Mouse (Mus musculus): ENCODE measurements around the gene Fnd3c2. TPM values are rescaled to one million over a fixed set of nuclear protein-coding genes. Genes with fewer than 3 reads are reported as not detected.
A peak's percentile ranks its signal among the peaks of the same experiment; 100 is the strongest.
"Not testable (repeated sequence)": the region's sequence is repeated elsewhere in the genome, so short reads cannot be mapped to it uniquely, and the experiment has no call there.

The Fnd3c2 gene
- not detected in 2 replicates for polyA plus RNA-seq (2012; rRNA removed)

GRCm38 (mm10) chrX:106255276-106255675, at the start of gene Fnd3c2:
TSS of gene Fnd3c2 (minus strand) at chrX:106255376.
- Histone ChIP-seq H3K27me3 (replicated peaks; ENCODE audit: control insufficient read depth, insufficient read depth, low read length) (no peaks in the 10 kb centered on the region), H3K36me3 (ENCODE audit: control insufficient read depth, insufficient read depth, low read length) (no peaks in the 10 kb centered on the region), H3K4me3 (ENCODE audit: insufficient read depth, low read depth, low read length) (no peak within 1 kb of the TSS), H3K4me1 (ENCODE audit: control insufficient read depth, insufficient read depth, low read length) (no peaks in the 10 kb centered on the region), H3K27ac (ENCODE audit: insufficient read depth, low read depth, low read length) (no peak within 1 kb of the TSS)
- TF ChIP-seq POLR2A (IDR thresholded peaks at IDR 0.05; ENCODE audit: low read depth, low read length), result no peak
- no peak for TF ChIP-seq CTCF (conservative IDR thresholded peaks at IDR 0.05; ENCODE audit: insufficient read depth, insufficient read length, low read depth, low read length)
- no peak for DNase-seq
- 74% methylated on average over 4 of the region's 4 CpGs for WGBS

GRCm38 (mm10) chrX:106284441-106284840, 29.3 kb upstream of the Fnd3c2 start:
- H3K4me3 ChIP-seq (ENCODE audit: insufficient read depth, low read depth, low read length), result no peak overlapping the region
- TF ChIP-seq CTCF (conservative IDR thresholded peaks at IDR 0.05; ENCODE audit: insufficient read depth, insufficient read length, low read depth, low read length) (no peak), POLR2A (IDR thresholded peaks at IDR 0.05; ENCODE audit: low read depth, low read length) (no peak)
- H3K4me1 ChIP-seq (ENCODE audit: control insufficient read depth, insufficient read depth, low read length), result no peaks in the 10 kb centered on the region
- no peak overlapping the region for H3K27ac ChIP-seq (ENCODE audit: insufficient read depth, low read depth, low read length)
- DNase-seq, result no peak
- H3K36me3 ChIP-seq (ENCODE audit: control insufficient read depth, insufficient read depth, low read length), result no peaks in the 10 kb centered on the region
- no peaks in the 10 kb centered on the region for H3K27me3 ChIP-seq (replicated peaks; ENCODE audit: control insufficient read depth, insufficient read depth, low read length)
- 90% methylated on average over 2 of the region's 2 CpGs for WGBS

GRCm38 (mm10) chrX:106221058-106221457, 34.1 kb downstream of the Fnd3c2 start, which contains the start of gene Taf9b:
TSS of gene Taf9b (minus strand) at chrX:106221158.
- 95% methylated on average over 18 of the region's 25 CpGs for WGBS
- Histone ChIP-seq H3K4me3 (ENCODE audit: insufficient read depth, low read depth, low read length) (no peak within 1 kb of the TSS; the same call in 1 of the 2 replicates), H3K4me1 (ENCODE audit: control insufficient read depth, insufficient read depth, low read length) (no peaks in the 10 kb centered on the region; the same call in 1 of the 2 replicates), H3K36me3 (ENCODE audit: control insufficient read depth, insufficient read depth, low read length) (no peaks in the 10 kb centered on the region), H3K27me3 (replicated peaks; ENCODE audit: control insufficient read depth, insufficient read depth, low read length) (no peaks in the 10 kb centered on the region), H3K27ac (ENCODE audit: insufficient read depth, low read depth, low read length) (no peak within 1 kb of the TSS)
- no peak for DNase-seq
- no peak for TF ChIP-seq POLR2A (IDR thresholded peaks at IDR 0.05; ENCODE audit: low read depth, low read length)
- no peak for TF ChIP-seq CTCF (conservative IDR thresholded peaks at IDR 0.05; ENCODE audit: insufficient read depth, insufficient read length, low read depth, low read length)

GRCm38 (mm10) chrX:106219171-106220032, 35.8 kb downstream of the Fnd3c2 start:
- WGBS, result under 1% methylated on average over 60 of the region's 60 CpGs
- TF ChIP-seq CTCF (conservative IDR thresholded peaks at IDR 0.05; ENCODE audit: insufficient read depth, insufficient read length, low read depth, low read length) (no peak), POLR2A (IDR thresholded peaks at IDR 0.05; ENCODE audit: low read depth, low read length) (no peak)
- peak; percentile 80 for DNase-seq

GRCm38 (mm10) chrX:106209100-106209499, 46.1 kb downstream of the Fnd3c2 start:
- Histone ChIP-seq H3K27me3 (replicated peaks; ENCODE audit: control insufficient read depth, insufficient read depth, low read length) (no peaks in the 10 kb centered on the region), H3K4me1 (ENCODE audit: control insufficient read depth, insufficient read depth, low read length) (no peaks in the 10 kb centered on the region), H3K36me3 (ENCODE audit: control insufficient read depth, insufficient read depth, low read length) (no peaks in the 10 kb centered on the region), H3K27ac (ENCODE audit: insufficient read depth, low read depth, low read length) (no peak overlapping the region), H3K4me3 (ENCODE audit: insufficient read depth, low read depth, low read length) (no peak overlapping the region)
- no peak for DNase-seq
- WGBS, result 89% methylated on average over 2 of the region's 2 CpGs
- no peak for TF ChIP-seq CTCF (conservative IDR thresholded peaks at IDR 0.05; ENCODE audit: insufficient read depth, insufficient read length, low read depth, low read length)
- no peak for TF ChIP-seq POLR2A (IDR thresholded peaks at IDR 0.05; ENCODE audit: low read depth, low read length)

More at GRCm38 (mm10) chrX:106219171-106220032, 35.8 kb downstream of the Fnd3c2 start:
- Histone ChIP-seq H3K4me3 (ENCODE audit: insufficient read depth, low read depth, low read length) (peak overlapping the region; percentile 63), H3K27ac (ENCODE audit: insufficient read depth, low read depth, low read length) (no peak overlapping the region), H3K27me3 (replicated peaks; ENCODE audit: control insufficient read depth, insufficient read depth, low read length) (no peaks in the 10 kb centered on the region), H3K36me3 (ENCODE audit: control insufficient read depth, insufficient read depth, low read length) (no peaks in the 10 kb centered on the region), H3K4me1 (ENCODE audit: control insufficient read depth, insufficient read depth, low read length) (no peaks in the 10 kb centered on the region; the same call in 1 of the 2 replicates)

- H3K36me3 ChIP-seq (ENCODE audit: control insufficient read depth, insufficient read depth, low read length), result peaks cover 2% of the 10 kb centered on the region; the same call in 1 of the 2 replicates
- no peak for DNase-seq
- no peak overlapping the region for H3K27ac ChIP-seq (ENCODE audit: insufficient read depth, low read depth, low read length)
- H3K4me1 ChIP-seq (ENCODE audit: control insufficient read depth, insufficient read depth, low read length), result no peaks in the 10 kb centered on the region
- no peaks in the 10 kb centered on the region for H3K27me3 ChIP-seq (replicated peaks; ENCODE audit: control insufficient read depth, insufficient read depth, low read length)
- 77% methylated on average over 5 of the region's 5 CpGs for WGBS
- TF ChIP-seq CTCF (conservative IDR thresholded peaks at IDR 0.05; ENCODE audit: insufficient read depth, insufficient read length, low read depth, low read length), result no peak
- no peak for TF ChIP-seq POLR2A (IDR thresholded peaks at IDR 0.05; ENCODE audit: low read depth, low read length)
- no peak overlapping the region for H3K4me3 ChIP-seq (ENCODE audit: insufficient read depth, low read depth, low read length)
Measured at GRCm38 (mm10) chrX:106198904-106199303, 56.3 kb downstream of the Fnd3c2 start.

- Histone ChIP-seq H3K36me3 (ENCODE audit: control insufficient read depth, insufficient read depth, low read length) (peaks cover 2% of the 10 kb centered on the region; the same call in 1 of the 2 replicates), H3K4me1 (ENCODE audit: control insufficient read depth, insufficient read depth, low read length) (no peaks in the 10 kb centered on the region), H3K27me3 (replicated peaks; ENCODE audit: control insufficient read depth, insufficient read depth, low read length) (no peaks in the 10 kb centered on the region), H3K27ac (ENCODE audit: insufficient read depth, low read depth, low read length) (no peak overlapping the region), H3K4me3 (ENCODE audit: insufficient read depth, low read depth, low read length) (no peak overlapping the region)
- no peak for TF ChIP-seq POLR2A (IDR thresholded peaks at IDR 0.05; ENCODE audit: low read depth, low read length)
- TF ChIP-seq CTCF (conservative IDR thresholded peaks at IDR 0.05; ENCODE audit: insufficient read depth, insufficient read length, low read depth, low read length), result peak; percentile 31
- no peak for DNase-seq
- WGBS, result 62% methylated on average over 5 of the region's 5 CpGs
Measured at GRCm38 (mm10) chrX:106197308-106197707, 57.9 kb downstream of the Fnd3c2 start.

GRCm38 (mm10) chrX:106194361-106194760, 60.8 kb downstream of the Fnd3c2 start:
- 90% methylated on average over 6 of the region's 6 CpGs for WGBS
- H3K27ac ChIP-seq (ENCODE audit: insufficient read depth, low read depth, low read length); H3K36me3 ChIP-seq (ENCODE audit: control insufficient read depth, insufficient read depth, low read length); H3K4me3 ChIP-seq (ENCODE audit: insufficient read depth, low read depth, low read length); H3K4me1 ChIP-seq (ENCODE audit: control insufficient read depth, insufficient read depth, low read length); DNase-seq; H3K27me3 ChIP-seq (replicated peaks; ENCODE audit: control insufficient read depth, insufficient read depth, low read length): not testable (repeated sequence)

Data from kidney, adult 2 months (tissue).